Mouse (Mus musculus): ENCODE measurements around the gene Manbal.

GRCm38 (mm10) chr2:157371696-157372095 is 4.3 kb downstream of the Manbal start:
- TF ChIP-seq CTCF (conservative IDR thresholded peaks at IDR 0.05; ENCODE audit: insufficient read depth, insufficient read length, low read depth, low read length) (no peak), POLR2A (IDR thresholded peaks at IDR 0.05; ENCODE audit: low read depth, low read length) (no peak)

All from kidney, adult 2 months (tissue).